Mouse (Mus musculus): ENCODE results near the gene Olfr1410. TPM values are rescaled to one million over a fixed set of nuclear protein-coding genes. Genes with fewer than 3 reads are reported as not detected.

Olfr1410 gene
- total RNA-seq (2021): not detected

DNA sequence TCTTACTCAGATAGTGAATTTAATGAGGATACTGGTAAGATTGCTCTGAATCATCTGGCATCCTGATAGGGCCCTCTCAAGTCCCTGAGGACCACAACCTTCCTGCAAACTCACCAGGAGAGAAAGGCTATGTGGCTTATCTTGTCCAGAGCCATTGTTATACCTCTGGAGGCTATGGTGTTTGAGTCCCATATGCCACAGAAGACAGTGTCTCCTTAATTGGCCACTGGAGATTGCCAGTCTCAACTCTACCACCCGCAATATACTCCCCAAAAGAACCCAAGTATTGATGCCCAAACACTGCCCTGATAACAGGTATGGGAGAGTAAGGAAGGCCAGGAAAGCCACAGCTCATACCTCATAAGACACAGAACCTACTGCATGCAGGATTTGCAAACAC is at the start of gene Olfr1410:
Olfr1410 (plus strand) TSS at position 301 of the 400 bp plus-strand sequence.
- DNase-seq (ENCODE audit: extremely low spot score in 1 of 2, low spot score in 1 of 2): no peak

- no peak for DNase-seq (ENCODE audit: extremely low spot score in 1 of 2, low spot score in 1 of 2)
Observed at GRCm38 (mm10) chr1:92571022-92571421, 34.6 kb upstream of the Olfr1410 start, which contains the start of gene Olfr1413. Gene Olfr1413 (plus strand): TSS chr1:92571322.

- DNase-seq (ENCODE audit: extremely low spot score in 1 of 2, low spot score in 1 of 2): no peak
Observed at GRCm38 (mm10) chr1:92585479-92585878, 20.1 kb upstream of the Olfr1410 start, which contains the start of gene Olfr1412. Gene Olfr1412 (plus strand): TSS chr1:92585779.

DNA sequence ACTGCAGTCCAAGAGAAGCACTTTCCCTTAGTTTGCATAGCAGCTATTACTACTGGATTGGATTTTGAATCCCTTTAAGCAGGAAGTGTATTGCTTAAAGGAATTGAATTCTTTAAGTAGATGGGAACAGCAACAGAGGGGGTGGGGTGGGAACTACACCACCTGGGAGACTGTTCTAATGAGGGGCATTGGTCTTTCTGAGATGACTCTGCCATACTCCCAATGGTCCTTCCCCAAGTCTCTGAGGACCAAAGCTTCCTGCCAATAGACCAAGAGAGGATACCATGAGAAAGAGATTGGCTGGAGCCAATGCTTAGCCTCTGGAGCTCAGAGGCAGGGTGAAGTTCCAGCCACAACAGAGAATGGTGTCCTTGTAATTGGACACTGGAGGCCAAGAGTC is 11.5 kb upstream of the Olfr1410 start, which contains the start of gene Olfr1411:
Olfr1411 (plus strand) TSS at position 301 of the 400 bp plus-strand sequence.
- no peak for DNase-seq (ENCODE audit: extremely low spot score in 1 of 2, low spot score in 1 of 2)

GRCm38 (mm10) chr1:92596019-92596418 is 9.6 kb upstream of the Olfr1410 start:
- no peak for DNase-seq (ENCODE audit: extremely low spot score in 1 of 2, low spot score in 1 of 2)

- no peak for DNase-seq (ENCODE audit: extremely low spot score in 1 of 2, low spot score in 1 of 2)
Observed at GRCm38 (mm10) chr1:92607711-92608110, 2.1 kb downstream of the Olfr1410 start.

GRCm38 (mm10) chr1:92611008-92611407 is 5.4 kb downstream of the Olfr1410 start:
- DNase-seq (ENCODE audit: extremely low spot score in 1 of 2, low spot score in 1 of 2): peak; percentile 57 to 75

- DNase-seq (ENCODE audit: extremely low spot score in 1 of 2, low spot score in 1 of 2): no peak
Observed at GRCm38 (mm10) chr1:92613175-92613574, 7.6 kb downstream of the Olfr1410 start.

- no peak for DNase-seq (ENCODE audit: extremely low spot score in 1 of 2, low spot score in 1 of 2)
Observed at GRCm38 (mm10) chr1:92614516-92614915, 8.9 kb downstream of the Olfr1410 start.

DNA sequence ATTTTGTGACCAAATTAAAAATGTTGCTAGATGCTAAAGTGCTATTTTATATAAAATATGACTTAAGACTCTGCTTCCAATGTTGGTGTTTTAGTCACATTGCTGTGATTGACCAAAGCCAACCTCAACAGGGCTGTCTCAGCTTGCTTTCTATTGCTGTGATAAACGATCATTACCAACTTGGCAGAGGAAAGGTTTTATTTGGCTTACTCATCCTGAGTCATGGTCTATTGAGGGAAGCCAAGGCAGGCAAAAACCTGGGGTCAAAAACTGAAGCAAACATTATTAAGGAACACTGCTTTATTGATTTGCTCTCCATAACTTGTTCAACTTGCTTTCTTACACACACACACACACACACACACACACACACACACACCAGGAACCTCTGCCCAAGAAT is 10.5 kb downstream of the Olfr1410 start:
- no peak for DNase-seq (ENCODE audit: extremely low spot score in 1 of 2, low spot score in 1 of 2)

DNA sequence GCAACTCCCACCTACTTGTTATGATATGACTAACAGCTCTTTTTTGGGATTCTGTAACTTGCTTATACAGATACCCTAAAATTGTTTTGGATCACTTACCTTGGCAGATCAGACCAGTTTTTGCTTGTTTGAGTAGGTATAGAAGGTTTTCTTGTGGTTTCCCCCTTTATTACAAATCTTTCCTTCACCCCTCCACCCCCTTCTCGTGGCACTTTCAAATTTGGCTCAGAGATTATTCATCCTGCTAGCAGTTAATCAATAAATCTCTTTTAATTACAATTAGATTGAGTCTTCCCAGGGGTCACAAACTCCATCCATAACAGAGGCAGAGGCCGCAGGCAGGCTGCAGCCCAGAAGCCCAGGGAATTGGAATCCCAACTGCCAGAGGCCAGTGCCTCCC is 11.9 kb downstream of the Olfr1410 start, which contains the start of gene Olfr12:
Olfr12 (plus strand) TSS at position 301 of the 400 bp plus-strand sequence.
- no peak for DNase-seq (ENCODE audit: extremely low spot score in 1 of 2, low spot score in 1 of 2)

DNA sequence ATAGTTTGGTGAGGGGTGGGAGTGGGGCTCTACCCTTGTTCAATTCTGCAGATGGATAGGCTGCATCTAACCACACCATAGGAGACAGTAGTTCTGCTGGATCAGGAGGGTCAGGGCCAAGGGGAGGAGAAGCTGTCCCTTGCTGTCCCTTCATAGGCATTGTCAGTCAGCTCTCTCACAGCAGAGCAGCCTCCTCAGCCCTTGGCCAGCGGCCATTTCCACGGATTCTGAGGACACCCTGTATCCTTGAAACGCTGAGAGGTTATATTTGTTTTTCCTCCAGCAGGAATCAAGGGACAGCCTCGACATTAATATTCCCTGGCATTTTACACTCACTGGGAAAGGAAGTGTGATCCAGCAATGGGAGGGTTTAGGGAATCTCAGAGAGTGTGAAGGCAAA is 12.8 kb downstream of the Olfr1410 start:
- DNase-seq (ENCODE audit: extremely low spot score in 1 of 2, low spot score in 1 of 2): no peak

GRCm38 (mm10) chr1:92628227-92628626 is 22.6 kb downstream of the Olfr1410 start:
- DNase-seq (ENCODE audit: extremely low spot score in 1 of 2, low spot score in 1 of 2): no peak

- peak in 1 of 2 experiments; percentile 0 for DNase-seq (ENCODE audit: extremely low spot score in 1 of 2, low spot score in 1 of 2)
Observed at GRCm38 (mm10) chr1:92632196-92632595, 26.6 kb downstream of the Olfr1410 start.

- DNase-seq (ENCODE audit: extremely low spot score in 1 of 2, low spot score in 1 of 2): no peak
Observed at GRCm38 (mm10) chr1:92632948-92633347, 27.4 kb downstream of the Olfr1410 start.

GRCm38 (mm10) chr1:92633726-92634125 is 28.1 kb downstream of the Olfr1410 start:
- peak in 1 of 2 experiments; percentile 3 for DNase-seq (ENCODE audit: extremely low spot score in 1 of 2, low spot score in 1 of 2)

DNA sequence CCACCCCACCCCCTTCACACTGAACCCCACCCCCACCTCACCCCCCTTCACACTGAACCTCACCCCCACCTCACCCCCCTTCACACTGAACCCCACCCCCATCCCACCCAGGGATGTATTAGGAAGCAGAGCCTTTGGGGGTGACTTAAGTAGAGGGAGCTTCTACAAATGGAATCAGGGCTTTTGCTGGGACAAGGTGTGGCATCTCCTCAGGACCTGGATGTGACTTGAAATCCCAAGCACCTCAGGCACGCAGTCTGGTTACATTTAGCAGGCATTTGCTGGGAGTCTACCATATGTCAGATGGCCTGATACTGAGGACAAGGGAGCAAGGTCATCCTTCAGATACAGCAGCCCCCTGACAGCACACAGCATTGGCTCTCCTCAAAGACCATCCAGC is 29.0 kb downstream of the Olfr1410 start:
- DNase-seq (ENCODE audit: extremely low spot score in 1 of 2, low spot score in 1 of 2): no peak

- DNase-seq (ENCODE audit: extremely low spot score in 1 of 2, low spot score in 1 of 2): peak in 1 of 2 experiments; percentile 8
Observed at GRCm38 (mm10) chr1:92634976-92635599, 29.5 kb downstream of the Olfr1410 start.

- no peak for DNase-seq (ENCODE audit: extremely low spot score in 1 of 2, low spot score in 1 of 2)
Observed at GRCm38 (mm10) chr1:92636015-92636414, 30.4 kb downstream of the Olfr1410 start.

GRCm38 (mm10) chr1:92636676-92637075 is 31.1 kb downstream of the Olfr1410 start:
- DNase-seq (ENCODE audit: extremely low spot score in 1 of 2, low spot score in 1 of 2): no peak

- no peak for DNase-seq (ENCODE audit: extremely low spot score in 1 of 2, low spot score in 1 of 2)
Observed at GRCm38 (mm10) chr1:92637501-92638172, 32.1 kb downstream of the Olfr1410 start.

DNA sequence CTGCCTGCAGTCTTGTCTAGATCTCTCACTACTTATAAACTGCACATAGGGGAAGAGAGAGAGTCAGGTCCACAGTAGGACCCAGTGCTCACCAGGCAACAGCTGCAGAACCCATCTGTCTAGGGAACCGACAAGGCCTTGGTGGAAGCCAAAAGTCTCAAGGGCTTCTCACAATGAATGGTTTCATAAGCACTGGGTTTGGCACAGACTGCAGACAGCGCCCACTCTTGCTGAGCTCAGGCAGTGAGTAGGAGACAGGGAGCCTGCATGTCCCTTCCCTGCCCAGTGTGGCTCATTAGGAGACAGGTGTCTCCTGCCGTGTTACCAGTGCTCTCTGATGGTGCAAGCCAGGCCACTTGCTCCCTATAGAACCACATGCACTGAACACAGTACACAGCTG is 32.6 kb downstream of the Olfr1410 start:
- DNase-seq (ENCODE audit: extremely low spot score in 1 of 2, low spot score in 1 of 2): no peak
